Mouse (Mus musculus): ENCODE measurements around the gene Exoc6b.

The Exoc6b gene

DNA sequence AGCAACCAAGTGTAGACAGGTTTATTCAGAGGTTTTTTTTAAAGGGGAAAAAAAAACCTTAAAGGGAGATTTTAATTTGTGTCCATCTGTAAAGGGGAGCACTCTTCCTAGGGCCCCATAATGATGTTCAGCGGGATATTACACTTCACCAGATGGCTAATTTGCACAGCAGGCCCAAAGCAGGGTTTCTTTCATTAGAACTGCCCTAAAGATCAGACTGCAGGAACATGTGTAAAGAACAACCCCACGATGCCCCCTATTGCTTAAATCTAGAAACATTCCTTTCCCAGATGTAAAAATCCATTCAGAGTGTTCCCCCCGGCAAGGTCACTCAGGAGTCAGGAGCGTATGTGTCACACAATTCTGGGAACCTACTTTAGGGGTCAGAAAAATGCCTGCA, 202.2 kb downstream of the Exoc6b start:
- no peak for DNase-seq

DNA sequence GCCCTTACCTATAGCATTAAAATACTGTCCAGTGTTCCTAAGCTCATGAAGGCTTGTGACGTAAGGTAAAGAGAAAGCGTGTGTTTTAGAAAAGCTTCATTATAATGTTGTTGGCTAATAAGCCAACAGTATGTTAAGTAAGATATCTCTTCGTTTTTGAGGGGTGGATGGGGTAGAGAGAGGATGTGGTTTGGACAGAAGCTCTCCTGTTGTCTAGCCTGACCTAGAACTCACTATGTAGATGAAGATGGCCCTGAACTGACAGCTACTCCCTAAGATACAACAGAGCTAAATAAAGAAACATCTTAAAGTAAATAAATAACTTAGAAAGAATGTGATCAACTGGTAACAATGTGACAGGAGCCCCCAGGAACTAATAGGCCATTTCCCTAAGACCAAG, 204.7 kb downstream of the Exoc6b start:
- no peak for DNase-seq

GRCm38 (mm10) chr6:84863816-84864375, 205.4 kb downstream of the Exoc6b start:
- no peak for DNase-seq

DNA sequence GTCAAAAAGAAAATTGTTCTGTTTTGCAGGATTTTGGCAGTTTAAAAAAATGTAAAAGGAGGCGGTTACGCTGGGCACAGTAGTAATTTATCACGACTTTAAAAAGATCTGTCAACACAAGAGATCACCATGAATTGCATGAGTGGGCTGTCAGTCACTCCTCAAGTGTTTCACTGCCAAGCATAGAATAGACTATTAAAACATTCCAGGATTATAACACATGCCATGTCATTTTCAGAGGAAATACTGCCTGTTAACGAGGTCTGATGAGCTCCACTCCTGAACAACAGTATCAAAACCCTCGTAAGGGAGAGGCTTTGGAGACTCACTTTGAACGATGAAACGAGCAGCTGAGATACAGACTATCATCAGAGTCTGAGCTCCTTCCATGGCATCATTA, 223.6 kb downstream of the Exoc6b start:
- DNase-seq = no peak

- no peak for DNase-seq
These were observed 228.2 kb downstream of the Exoc6b start for GRCm38 (mm10) chr6:84841138-84841537.

DNA sequence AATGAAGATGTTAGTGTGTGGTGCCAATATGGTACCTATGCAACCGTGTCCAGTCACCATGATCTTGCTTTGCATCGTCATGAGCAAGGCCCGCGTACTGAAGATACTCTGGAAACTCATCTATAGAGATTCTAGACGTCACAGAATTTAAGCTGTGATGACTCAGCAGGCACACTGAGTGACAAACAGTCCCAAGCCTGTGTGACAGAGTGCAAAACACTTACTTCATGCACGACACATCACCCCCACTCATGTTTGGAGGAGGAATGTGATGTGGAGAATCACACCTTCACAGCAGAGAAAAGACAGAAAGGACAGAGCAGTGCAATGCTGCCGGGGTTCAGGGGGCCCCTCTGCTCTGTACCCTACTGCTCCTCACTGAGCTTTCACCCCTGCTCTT, 261.8 kb downstream of the Exoc6b start:
- no peak for DNase-seq

- no peak for DNase-seq
These were observed 263.1 kb downstream of the Exoc6b start for GRCm38 (mm10) chr6:84806132-84806730.

- DNase-seq = no peak
These were observed 270.6 kb downstream of the Exoc6b start for GRCm38 (mm10) chr6:84798736-84799135.

- no peak for DNase-seq
These were observed 285.3 kb downstream of the Exoc6b start for GRCm38 (mm10) chr6:84783994-84784393.

DNA sequence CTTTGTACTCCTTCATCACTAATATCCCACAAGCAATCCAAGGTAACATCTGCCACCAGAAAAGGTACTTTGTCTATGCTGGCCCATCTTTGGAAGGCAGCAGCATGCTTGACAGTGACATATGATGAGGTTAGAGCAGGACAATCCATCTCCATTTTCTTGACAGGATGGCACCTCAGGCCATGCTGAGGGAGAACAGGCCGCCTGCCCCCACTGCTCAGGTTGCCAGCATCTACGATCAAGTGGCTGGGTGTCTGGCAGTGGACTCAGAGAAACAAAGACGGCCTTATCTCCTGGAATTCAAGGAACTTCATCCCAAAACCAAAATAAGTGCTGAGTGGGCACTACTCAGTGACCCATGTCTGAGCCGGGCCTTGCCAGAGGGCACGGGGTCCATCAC, 289.3 kb downstream of the Exoc6b start:
- DNase-seq = no peak

GRCm38 (mm10) chr6:84778970-84779369, 290.3 kb downstream of the Exoc6b start:
- DNase-seq = no peak

DNA sequence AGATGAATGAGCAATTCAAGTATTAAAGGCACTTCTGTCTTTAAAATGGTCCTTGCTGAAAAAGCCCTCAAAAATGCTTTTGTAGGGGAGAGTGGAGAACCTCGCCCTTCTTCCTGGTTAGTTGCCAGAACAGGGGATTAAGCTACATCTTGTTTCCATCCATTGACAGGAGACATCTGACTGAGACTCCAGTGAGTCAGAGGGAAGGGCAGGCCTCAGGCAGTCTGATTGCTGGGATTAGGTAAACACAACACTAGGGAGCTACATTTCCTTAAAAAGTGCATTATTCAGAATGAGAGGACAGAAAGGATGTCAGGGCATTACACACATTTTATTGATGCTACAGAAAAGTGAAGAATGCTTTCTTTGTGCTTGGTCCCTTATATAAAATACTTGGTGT, 293.4 kb downstream of the Exoc6b start:
- no peak for DNase-seq

DNA sequence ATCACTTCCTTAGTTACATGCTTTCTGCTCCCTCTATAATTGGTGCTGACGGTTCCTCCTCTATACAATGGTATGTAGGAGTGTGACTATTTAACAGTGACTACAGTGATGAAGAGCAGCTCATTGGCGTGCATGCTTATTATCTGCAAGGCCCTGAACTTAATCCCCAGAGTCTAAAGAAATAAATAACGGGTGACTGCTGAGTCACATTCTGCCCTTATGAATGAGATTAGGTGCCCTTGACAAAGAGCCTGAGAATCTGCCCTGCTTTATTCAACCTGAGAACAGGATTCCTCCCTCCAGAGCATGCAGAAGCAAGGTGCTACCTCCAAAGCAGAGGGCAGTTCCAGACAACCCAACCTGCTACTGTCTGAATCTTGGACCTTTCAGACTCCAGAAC, 314.0 kb downstream of the Exoc6b start:
- DNase-seq = no peak

- DNase-seq = no peak
These were observed 316.4 kb downstream of the Exoc6b start for GRCm38 (mm10) chr6:84752806-84753420.

DNA sequence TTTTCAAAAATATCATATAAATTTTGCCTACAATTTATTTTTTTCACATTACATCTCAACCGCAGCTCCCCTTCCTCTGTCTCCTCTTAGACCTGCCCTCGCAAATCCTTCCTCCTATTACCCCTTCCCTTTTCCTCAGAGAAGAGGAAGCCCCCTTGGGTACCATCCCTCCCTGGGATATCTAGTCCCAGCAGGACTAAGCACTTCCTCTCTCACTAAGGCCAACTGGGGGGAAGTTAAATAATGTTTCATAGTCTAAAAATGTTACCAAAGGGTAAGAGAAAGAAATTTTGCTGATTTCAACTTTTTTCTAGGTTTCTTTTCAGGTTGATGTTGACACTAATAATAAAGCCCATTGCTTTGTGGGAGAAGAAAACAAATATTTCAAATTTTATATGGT, 317.9 kb downstream of the Exoc6b start:
- no peak for DNase-seq

GRCm38 (mm10) chr6:84746847-84747395, 322.4 kb downstream of the Exoc6b start:
- DNase-seq = no peak

GRCm38 (mm10) chr6:84746193-84746846, 323.0 kb downstream of the Exoc6b start:
- DNase-seq = no peak

DNA sequence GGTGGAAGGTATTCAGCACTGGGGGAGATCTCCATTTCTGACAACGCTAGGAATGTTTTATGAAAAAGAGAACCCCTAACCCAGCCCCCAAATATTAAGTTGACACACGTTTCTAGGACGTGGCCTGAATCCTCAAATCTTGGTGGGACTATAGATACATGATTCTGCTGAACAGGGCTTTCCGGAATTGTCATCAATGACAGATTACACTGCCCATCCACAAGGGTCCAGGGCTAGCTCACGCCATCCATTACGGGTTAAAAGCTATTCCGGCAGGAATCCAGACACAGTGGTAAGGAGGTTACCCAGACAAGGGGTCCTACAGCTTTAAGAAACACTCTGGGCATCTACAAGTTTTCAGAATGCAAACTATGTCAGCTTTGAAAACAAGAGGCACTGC, 323.7 kb downstream of the Exoc6b start:
- DNase-seq = no peak

GRCm38 (mm10) chr6:84742227-84742626, 327.1 kb downstream of the Exoc6b start:
- DNase-seq = no peak

DNA sequence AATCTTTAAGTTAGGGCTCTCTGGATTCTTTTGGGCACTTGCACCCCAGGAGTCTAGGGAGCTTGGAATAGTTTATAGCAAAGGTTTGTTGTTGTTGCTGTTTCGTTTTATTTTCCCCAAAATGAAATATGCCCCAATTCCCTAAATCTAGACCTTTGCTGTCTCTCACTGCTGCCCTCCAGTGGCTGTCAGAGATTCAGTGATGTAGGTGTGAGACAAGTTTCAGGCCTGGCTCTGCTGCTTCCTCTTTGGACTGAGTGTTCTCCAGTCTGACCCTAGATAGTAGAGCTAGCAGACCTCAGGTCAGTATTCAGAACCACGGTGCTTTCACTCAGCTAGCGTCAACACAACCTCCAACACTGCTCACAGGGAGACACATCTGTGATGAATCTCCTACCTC, 332.4 kb downstream of the Exoc6b start:
- peak; percentile 50 for DNase-seq

DNA sequence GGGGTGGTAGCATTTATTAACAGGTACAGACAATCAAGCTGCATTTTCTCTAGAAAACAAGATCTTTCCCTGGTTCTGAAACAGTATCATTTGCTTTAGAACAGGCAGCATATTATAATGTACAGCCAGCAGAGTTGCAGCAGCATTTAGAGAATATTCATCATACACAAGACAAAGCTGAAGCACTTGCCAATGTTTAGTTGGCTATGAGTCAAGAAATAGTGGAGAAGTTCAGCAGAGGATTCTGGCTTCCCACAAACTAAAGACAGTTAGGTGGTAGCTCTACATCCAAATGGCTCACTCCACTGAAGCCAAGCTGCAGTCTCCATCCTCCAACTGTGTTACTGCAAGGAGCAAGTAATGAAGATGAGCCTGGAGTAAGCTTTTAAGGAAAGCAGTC, 342.4 kb downstream of the Exoc6b start:
- no peak for DNase-seq

DNA sequence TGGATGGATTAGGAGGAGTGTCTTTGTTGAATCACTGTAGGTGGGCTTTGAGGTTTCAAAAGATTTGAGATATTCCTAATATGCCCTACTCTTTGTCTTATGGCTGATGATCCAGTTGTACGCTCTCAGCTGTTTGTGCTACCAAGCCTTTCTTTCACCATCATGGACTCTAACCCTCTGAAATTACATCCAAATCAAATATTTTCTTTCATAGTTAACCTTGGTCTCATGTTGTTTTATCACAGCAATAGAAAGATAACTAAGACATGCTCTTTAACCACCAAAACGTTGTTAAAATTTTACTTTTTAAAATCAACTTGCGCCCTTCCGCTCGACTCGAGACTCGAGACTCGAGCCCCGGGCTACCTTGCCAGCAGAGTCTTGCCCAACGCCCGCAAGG, 356.1 kb downstream of the Exoc6b start:
- DNase-seq = no peak

GRCm38 (mm10) chr6:84710831-84711230, 358.5 kb downstream of the Exoc6b start:
- no peak for DNase-seq

DNA sequence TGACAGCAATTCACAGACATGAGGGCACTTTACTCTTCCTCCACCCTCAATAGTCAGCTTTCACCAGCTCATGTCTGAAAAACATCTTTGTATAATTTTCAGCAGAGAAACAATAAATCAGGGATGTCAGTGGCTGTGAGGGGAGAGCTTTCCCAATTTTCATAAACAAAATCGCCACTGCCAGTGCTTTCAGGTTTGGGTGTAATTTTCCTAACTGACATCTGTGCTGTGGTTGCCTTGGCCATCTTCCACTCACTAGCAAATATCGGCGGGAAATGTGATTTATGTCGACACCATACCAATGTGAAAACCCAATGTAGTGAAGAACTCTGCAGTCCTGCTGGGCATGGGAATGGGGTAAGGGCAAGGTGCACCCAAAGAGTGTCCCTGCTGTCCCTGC, 360.7 kb downstream of the Exoc6b start:
- DNase-seq = no peak

All from kidney, adult 18-20 months (tissue).